Mouse (Mus musculus) liver, embryonic 15.5 days (tissue): Measurements from ENCODE around the gene Dcun1d1. TPM values are rescaled to one million over a fixed set of nuclear protein-coding genes. Genes with fewer than 3 reads are reported as not detected.

Source experiments
- ATAC-seq: fragments of 200-750 bp; cut with Nextera tagmentation; 2 replicates; pipeline ENCODE4 v1.8.0; 2017; ENCODE audit warnings: moderate number of reproducible peaks, mild to moderate bottlenecking, moderate library complexity; ENCODE audit not compliant: insufficient read depth
- H3K27ac ChIP-seq: fragments of 300-500 bp; sonication (generic); replicated peaks from 2 replicates; pipeline ENCODE4 v1.5.1; 2015; ENCODE audit warnings: mild to moderate bottlenecking, inconsistent platforms
- H3K27me3 ChIP-seq: fragments of 300-500 bp; sonication (generic); 2 replicates; pipeline ENCODE4 v1.6.1; 2015; ENCODE audit warnings: mild to moderate bottlenecking, inconsistent platforms
- H3K36me3 ChIP-seq: fragments of 300-500 bp; sonication (generic); replicated peaks from 2 replicates; pipeline ENCODE4 v1.6.1; 2015; ENCODE audit warnings: moderate library complexity, mild to moderate bottlenecking, inconsistent platforms
- H3K4me1 ChIP-seq: fragments of 300-500 bp; sonication (generic); replicated peaks from 2 replicates; pipeline ENCODE4 v1.6.1; 2015; ENCODE audit warnings: inconsistent platforms
- H3K4me2 ChIP-seq: fragments of 300-500 bp; sonication (generic); 2 replicates; pipeline ENCODE4 v1.6.1; 2015; ENCODE audit warnings: moderate library complexity, mild to moderate bottlenecking, inconsistent platforms
- H3K4me3 ChIP-seq: fragments of 300-500 bp; sonication (generic); replicated peaks from 2 replicates; pipeline ENCODE4 v1.5.1; 2015; ENCODE audit warnings: mild to moderate bottlenecking, inconsistent platforms
- H3K9ac ChIP-seq: fragments of 300-500 bp; sonication (generic); 2 replicates; pipeline ENCODE4 v1.6.1; 2015; ENCODE audit warnings: moderate library complexity, mild to moderate bottlenecking, inconsistent platforms
- H3K9me3 ChIP-seq: fragments of 300-500 bp; sonication (generic); replicated peaks from 2 replicates; pipeline ENCODE4 v1.6.1; 2016; ENCODE audit warnings: inconsistent platforms
- WGBS: fragments of 180-500 bp; shearing (Covaris S2); methylation state at CpG from one replicate; pipeline ENCODE4 v1.1.7; 2015; ENCODE audit warnings: mixed read lengths; ENCODE audit not compliant: insufficient replicate concordance; 5-methylcytosine and 5-hydroxymethylcytosine counted together
- polyA plus RNA-seq: library from polyadenylated mRNA; unstranded; fragments of >200 nt; fragmentation: Nextera tagmentation; extraction: Ambion mirVana; gene quantifications from 2 replicates; pipeline ENCODE4 v1.2.1, GENCODE M21; 2015

Gene Dcun1d1
- polyA plus RNA-seq, 1 experiment from 2014 or later, result 91.5 TPM

- under 1% methylated on average over 50 of the region's 65 CpGs for WGBS
- H3K27me3 ChIP-seq, result no peaks in the 10 kb centered on the region
- peak overlapping the region; percentile 85 for H3K4me2 ChIP-seq
- peak overlapping the region; percentile 100 for H3K9ac ChIP-seq
- ATAC-seq, result peak; percentile 73
- H3K27ac ChIP-seq, result peak overlapping the region; percentile 93
- H3K4me1 ChIP-seq, result peaks cover 50% of the 10 kb centered on the region
- peaks cover 3% of the 10 kb centered on the region for H3K36me3 ChIP-seq
- no peaks in the 10 kb centered on the region for H3K9me3 ChIP-seq
- H3K4me3 ChIP-seq, result peak overlapping the region; percentile 97
These were observed 5.1 kb downstream of the Dcun1d1 start for GRCm38 (mm10) chr3:35931896-35932727.

- H3K36me3 ChIP-seq, result no peaks in the 10 kb centered on the region
- ATAC-seq, result 0 out of 2 replicates have a peak, but pooled peaks have one; percentile 4
- 8% methylated on average over 7 of the region's 7 CpGs for WGBS
- peak overlapping the region; percentile 97 for H3K4me3 ChIP-seq
- H3K27me3 ChIP-seq, result no peaks in the 10 kb centered on the region
- peak overlapping the region; percentile 100 for H3K9ac ChIP-seq
- H3K4me2 ChIP-seq, result peak overlapping the region; percentile 85
- H3K27ac ChIP-seq, result peak overlapping the region; percentile 93
- peaks cover 54% of the 10 kb centered on the region for H3K4me1 ChIP-seq
- no peaks in the 10 kb centered on the region for H3K9me3 ChIP-seq
These were observed 5.9 kb downstream of the Dcun1d1 start for GRCm38 (mm10) chr3:35931359-35931758.

- peaks cover 59% of the 10 kb centered on the region for H3K4me1 ChIP-seq
- H3K27ac ChIP-seq, result peak overlapping the region; percentile 82
- peak overlapping the region; percentile 43 for H3K4me3 ChIP-seq
These were observed 7.4 kb downstream of the Dcun1d1 start for GRCm38 (mm10) chr3:35929831-35930230.

GRCm38 (mm10) chr3:35929406-35929805 is 7.8 kb downstream of the Dcun1d1 start:
- peak overlapping the region; percentile 82 for H3K27ac ChIP-seq
- no peaks in the 10 kb centered on the region for H3K9me3 ChIP-seq
- 16% methylated on average over 3 of the region's 3 CpGs for WGBS
- no peak for ATAC-seq
- 0 out of 2 replicates have a peak overlapping the region, but pooled peaks have one; percentile 45 for H3K9ac ChIP-seq
- H3K36me3 ChIP-seq, result no peaks in the 10 kb centered on the region
- peaks cover 59% of the 10 kb centered on the region for H3K4me1 ChIP-seq
- peak overlapping the region; percentile 63 for H3K4me2 ChIP-seq
- H3K27me3 ChIP-seq, result no peaks in the 10 kb centered on the region
- H3K4me3 ChIP-seq, result peak overlapping the region; percentile 43

More at GRCm38 (mm10) chr3:35929831-35930230, 7.4 kb downstream of the Dcun1d1 start:
- H3K9ac ChIP-seq, result peak overlapping the region; percentile 45; the same call in 1 of the 2 replicates
- no peaks in the 10 kb centered on the region for H3K36me3 ChIP-seq
- no peaks in the 10 kb centered on the region for H3K27me3 ChIP-seq
- no peaks in the 10 kb centered on the region for H3K9me3 ChIP-seq
- WGBS, result 4% methylated on average over 8 of the region's 8 CpGs
- ATAC-seq, result no peak
- peak overlapping the region; percentile 63 for H3K4me2 ChIP-seq

- H3K27me3 ChIP-seq, result no peaks in the 10 kb centered on the region
- H3K36me3 ChIP-seq, result no peaks in the 10 kb centered on the region
- peaks cover 77% of the 10 kb centered on the region for H3K4me1 ChIP-seq
- ATAC-seq, result no peak
- H3K9me3 ChIP-seq, result no peaks in the 10 kb centered on the region
- H3K27ac ChIP-seq, result peak overlapping the region; percentile 25
- no peak overlapping the region for H3K9ac ChIP-seq
- 62% methylated on average over 2 of the region's 2 CpGs for WGBS
- H3K4me3 ChIP-seq, result no peak overlapping the region
- H3K4me2 ChIP-seq, result no peak overlapping the region
These were observed 11.4 kb downstream of the Dcun1d1 start for GRCm38 (mm10) chr3:35925852-35926251.

GRCm38 (mm10) chr3:35924007-35924406 is 13.2 kb downstream of the Dcun1d1 start:
- 26% methylated on average over 3 of the region's 3 CpGs for WGBS
- Histone ChIP-seq H3K4me3 (peak overlapping the region; percentile 46), H3K4me1 (peaks cover 71% of the 10 kb centered on the region), H3K27ac (peak overlapping the region; percentile 99), H3K4me2 (peak overlapping the region; percentile 74), H3K27me3 (no peaks in the 10 kb centered on the region), H3K36me3 (peaks cover 7% of the 10 kb centered on the region), H3K9me3 (no peaks in the 10 kb centered on the region), H3K9ac (peak overlapping the region; percentile 61)
- peak; percentile 79 for ATAC-seq

GRCm38 (mm10) chr3:35923495-35923894 is 13.8 kb downstream of the Dcun1d1 start:
- Histone ChIP-seq H3K27me3 (no peaks in the 10 kb centered on the region), H3K4me2 (peak overlapping the region; percentile 74), H3K4me1 (peaks cover 66% of the 10 kb centered on the region), H3K27ac (peak overlapping the region; percentile 99), H3K36me3 (peaks cover 11% of the 10 kb centered on the region), H3K9ac (peak overlapping the region; percentile 61), H3K9me3 (no peaks in the 10 kb centered on the region), H3K4me3 (peak overlapping the region; percentile 46)
- 11% methylated on average over 7 of the region's 7 CpGs for WGBS
- peak; percentile 99 for ATAC-seq

- H3K36me3 ChIP-seq, result peaks cover 21% of the 10 kb centered on the region
- H3K27ac ChIP-seq, result peak overlapping the region; percentile 99
- no peaks in the 10 kb centered on the region for H3K27me3 ChIP-seq
- H3K9ac ChIP-seq, result 0 out of 2 replicates have a peak overlapping the region, but pooled peaks have one; percentile 14
- H3K4me2 ChIP-seq, result peak overlapping the region; percentile 74
- 44% methylated on average over 4 of the region's 4 CpGs for whole genome bisulfite sequencing
- H3K4me1 ChIP-seq, result peaks cover 67% of the 10 kb centered on the region
- no peaks in the 10 kb centered on the region for H3K9me3 ChIP-seq
- no peak for ATAC-seq
- peak overlapping the region; percentile 46; the same call in 1 of the 2 replicates for H3K4me3 ChIP-seq
These were observed 14.7 kb downstream of the Dcun1d1 start for GRCm38 (mm10) chr3:35922522-35922921.

- Histone ChIP-seq H3K27ac (no peak overlapping the region; the same call in 1 of the 2 replicates), H3K9ac (no peak overlapping the region), H3K27me3 (no peaks in the 10 kb centered on the region), H3K9me3 (no peaks in the 10 kb centered on the region), H3K4me3 (no peak overlapping the region), H3K4me1 (peaks cover 37% of the 10 kb centered on the region), H3K4me2 (no peak overlapping the region), H3K36me3 (peaks cover 55% of the 10 kb centered on the region)
- no peak for ATAC-seq
- WGBS, result 72% methylated on average over 3 of the region's 3 CpGs
These were observed 19.0 kb downstream of the Dcun1d1 start for GRCm38 (mm10) chr3:35918229-35918628.

GRCm38 (mm10) chr3:35908982-35909680 is 28.1 kb downstream of the Dcun1d1 start:
- Histone ChIP-seq H3K9me3 (no peaks in the 10 kb centered on the region), H3K27ac (no peak overlapping the region), H3K27me3 (no peaks in the 10 kb centered on the region), H3K36me3 (peaks cover 55% of the 10 kb centered on the region), H3K4me1 (peaks cover 9% of the 10 kb centered on the region; the same call in 1 of the 2 replicates), H3K4me3 (no peak overlapping the region), H3K9ac (no peak overlapping the region), H3K4me2 (no peak overlapping the region)
- no peak for ATAC-seq
- WGBS, result 47% methylated on average over 7 of the region's 7 CpGs
